Mouse (Mus musculus): Measurements from ENCODE around the gene Baz2b. TPM values are rescaled to one million over a fixed set of nuclear protein-coding genes. Genes with fewer than 3 reads are reported as not detected.

Baz2b gene
- polyA plus RNA-seq, 2 experiments, result 36.0 to 45.6 TPM

- no peak overlapping the region for H3K4me2 ChIP-seq (replicated peaks; ENCODE audit: low read depth, low read length, severe bottlenecking)
- H3K9ac ChIP-seq (ENCODE audit: low read depth, low read length, severe bottlenecking), result no peak overlapping the region
- peaks cover 24% of the 10 kb centered on the region for H3K36me3 ChIP-seq (ENCODE audit: control insufficient read depth, insufficient read depth, low read length)
- 78% methylated on average over 4 of the region's 4 CpGs for WGBS
- H3K4me1 ChIP-seq (ENCODE audit: control insufficient read depth, insufficient read depth, low read length), result no peaks in the 10 kb centered on the region
- no peak overlapping the region for H3K4me3 ChIP-seq (replicated peaks; ENCODE audit: low read length)
- H3K27ac ChIP-seq (replicated peaks; ENCODE audit: low read depth, low read length), result 0 out of 2 replicates have a peak overlapping the region, but pooled peaks have one; percentile 7
- H3K27me3 ChIP-seq (ENCODE audit: control insufficient read depth, insufficient read depth, low read length), result no peaks in the 10 kb centered on the region
- DNase-seq (ENCODE audit: low spot score) (no peak), ATAC-seq (ENCODE audit: low FRiP score, low read depth) (peak; percentile 74)
- no peaks in the 10 kb centered on the region for H3K9me3 ChIP-seq (ENCODE audit: control insufficient read depth, low read length)
- no peak for TF ChIP-seq POLR2A (IDR thresholded peaks at IDR 0.05; ENCODE audit: borderline replicate concordance, extremely low read depth, insufficient read depth, insufficient read length)
Observed at GRCm38 (mm10) chr2:59962579-59962978, 247.1 kb downstream of the Baz2b start.

GRCm38 (mm10) chr2:59960495-59960772 lies 249.2 kb downstream of the Baz2b start:
- no peak overlapping the region for H3K4me3 ChIP-seq (replicated peaks; ENCODE audit: low read length)
- DNase-seq (ENCODE audit: low spot score) (no peak), ATAC-seq (ENCODE audit: low FRiP score, low read depth) (no peak)
- H3K27me3 ChIP-seq (ENCODE audit: control insufficient read depth, insufficient read depth, low read length), result no peaks in the 10 kb centered on the region
- TF ChIP-seq POLR2A (IDR thresholded peaks at IDR 0.05; ENCODE audit: borderline replicate concordance, extremely low read depth, insufficient read depth, insufficient read length), result no peak
- no peak overlapping the region for H3K4me2 ChIP-seq (replicated peaks; ENCODE audit: low read depth, low read length, severe bottlenecking)
- H3K9ac ChIP-seq (ENCODE audit: low read depth, low read length, severe bottlenecking), result no peak overlapping the region
- no peak overlapping the region for H3K27ac ChIP-seq (replicated peaks; ENCODE audit: low read depth, low read length)
- no peaks in the 10 kb centered on the region for H3K9me3 ChIP-seq (ENCODE audit: control insufficient read depth, low read length)
- peaks cover 32% of the 10 kb centered on the region for H3K36me3 ChIP-seq (ENCODE audit: control insufficient read depth, insufficient read depth, low read length)
- H3K4me1 ChIP-seq (ENCODE audit: control insufficient read depth, insufficient read depth, low read length), result no peaks in the 10 kb centered on the region
- WGBS, result 69% methylated on average over 2 of the region's 2 CpGs

GRCm38 (mm10) chr2:59959668-59960494 lies 249.8 kb downstream of the Baz2b start:
- Histone ChIP-seq H3K4me1 (ENCODE audit: control insufficient read depth, insufficient read depth, low read length) (no peaks in the 10 kb centered on the region), H3K27ac (replicated peaks; ENCODE audit: low read depth, low read length) (no peak overlapping the region), H3K36me3 (ENCODE audit: control insufficient read depth, insufficient read depth, low read length) (peaks cover 29% of the 10 kb centered on the region), H3K9ac (ENCODE audit: low read depth, low read length, severe bottlenecking) (no peak overlapping the region), H3K27me3 (ENCODE audit: control insufficient read depth, insufficient read depth, low read length) (no peaks in the 10 kb centered on the region), H3K9me3 (ENCODE audit: control insufficient read depth, low read length) (no peaks in the 10 kb centered on the region), H3K4me2 (replicated peaks; ENCODE audit: low read depth, low read length, severe bottlenecking) (no peak overlapping the region), H3K4me3 (replicated peaks; ENCODE audit: low read length) (no peak overlapping the region)
- 88% methylated on average over 14 of the region's 14 CpGs for WGBS
- no peak for TF ChIP-seq POLR2A (IDR thresholded peaks at IDR 0.05; ENCODE audit: borderline replicate concordance, extremely low read depth, insufficient read depth, insufficient read length)
- ATAC-seq (ENCODE audit: low FRiP score, low read depth) (no peak), DNase-seq (ENCODE audit: low spot score) (no peak)

- no peaks in the 10 kb centered on the region for H3K4me1 ChIP-seq (ENCODE audit: control insufficient read depth, insufficient read depth, low read length)
- DNase-seq (ENCODE audit: low spot score) (peak; percentile 46), ATAC-seq (ENCODE audit: low FRiP score, low read depth) (no peak)
- H3K9me3 ChIP-seq (ENCODE audit: control insufficient read depth, low read length), result no peaks in the 10 kb centered on the region
- H3K36me3 ChIP-seq (ENCODE audit: control insufficient read depth, insufficient read depth, low read length), result peaks cover 29% of the 10 kb centered on the region
- no peak overlapping the region for H3K9ac ChIP-seq (ENCODE audit: low read depth, low read length, severe bottlenecking)
- H3K27me3 ChIP-seq (ENCODE audit: control insufficient read depth, insufficient read depth, low read length), result no peaks in the 10 kb centered on the region
- H3K4me2 ChIP-seq (replicated peaks; ENCODE audit: low read depth, low read length, severe bottlenecking), result no peak overlapping the region
- no peak overlapping the region for H3K4me3 ChIP-seq (replicated peaks; ENCODE audit: low read length)
- H3K27ac ChIP-seq (replicated peaks; ENCODE audit: low read depth, low read length), result no peak overlapping the region
- WGBS, result 80% methylated on average over 6 of the region's 6 CpGs
- no peak for TF ChIP-seq POLR2A (IDR thresholded peaks at IDR 0.05; ENCODE audit: borderline replicate concordance, extremely low read depth, insufficient read depth, insufficient read length)
Observed at GRCm38 (mm10) chr2:59958543-59958942, 251.1 kb downstream of the Baz2b start.

GRCm38 (mm10) chr2:59955916-59956315 lies 253.7 kb downstream of the Baz2b start:
- Histone ChIP-seq H3K36me3 (ENCODE audit: control insufficient read depth, insufficient read depth, low read length) (peaks cover 30% of the 10 kb centered on the region), H3K9ac (ENCODE audit: low read depth, low read length, severe bottlenecking) (no peak overlapping the region), H3K27ac (replicated peaks; ENCODE audit: low read depth, low read length) (no peak overlapping the region), H3K4me3 (replicated peaks; ENCODE audit: low read length) (no peak overlapping the region), H3K4me1 (ENCODE audit: control insufficient read depth, insufficient read depth, low read length) (no peaks in the 10 kb centered on the region), H3K4me2 (replicated peaks; ENCODE audit: low read depth, low read length, severe bottlenecking) (no peak overlapping the region), H3K9me3 (ENCODE audit: control insufficient read depth, low read length) (no peaks in the 10 kb centered on the region), H3K27me3 (ENCODE audit: control insufficient read depth, insufficient read depth, low read length) (no peaks in the 10 kb centered on the region)
- TF ChIP-seq POLR2A (IDR thresholded peaks at IDR 0.05; ENCODE audit: borderline replicate concordance, extremely low read depth, insufficient read depth, insufficient read length), result no peak
- DNase-seq (ENCODE audit: low spot score) (no peak), ATAC-seq (ENCODE audit: low FRiP score, low read depth) (no peak)
- WGBS, result 82% methylated on average over 7 of the region's 7 CpGs
